Mouse (Mus musculus): ENCODE data around the gene Stt3b. TPM values are rescaled to one million over a fixed set of nuclear protein-coding genes. Genes with fewer than 3 reads are reported as not detected.

Stt3b gene
- polyA plus RNA-seq, 1 experiment from 2014 or later: 80.5 TPM

DNA sequence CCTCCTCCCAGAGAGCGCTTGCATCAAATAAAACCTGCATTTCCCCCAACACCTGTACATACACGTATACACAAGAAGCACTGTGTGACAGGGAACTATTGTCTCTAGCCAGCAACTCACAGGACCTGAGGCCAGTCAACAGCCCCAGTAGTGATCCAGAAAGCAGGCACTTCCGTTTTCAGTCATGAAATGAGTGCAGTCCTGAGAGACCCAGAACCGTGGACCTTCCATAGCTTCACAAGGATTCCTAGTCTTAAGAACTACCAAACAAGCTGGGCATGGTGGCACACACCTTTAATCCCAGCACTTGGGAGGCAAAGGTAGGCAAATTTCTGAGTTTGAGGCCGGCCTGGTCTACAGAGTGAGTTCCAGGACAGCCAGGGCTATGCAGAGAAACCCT lies 3.6 kb upstream of the Stt3b start:
- ATAC-seq (replicated peaks): no peak
- no peak overlapping the region for H3K4me3 ChIP-seq
- H3K27ac ChIP-seq (replicated peaks): no peak overlapping the region
- H3K4me1 ChIP-seq: peaks cover 5% of the 10 kb centered on the region
- WGBS: 87% methylated on average over 5 of the region's 5 CpGs
- no peaks in the 10 kb centered on the region for H3K9me3 ChIP-seq
- no peaks in the 10 kb centered on the region for H3K36me3 ChIP-seq
- no peaks in the 10 kb centered on the region for H3K27me3 ChIP-seq
- H3K9ac ChIP-seq (replicated peaks): no peak overlapping the region
- H3K4me2 ChIP-seq (replicated peaks): no peak overlapping the region

DNA sequence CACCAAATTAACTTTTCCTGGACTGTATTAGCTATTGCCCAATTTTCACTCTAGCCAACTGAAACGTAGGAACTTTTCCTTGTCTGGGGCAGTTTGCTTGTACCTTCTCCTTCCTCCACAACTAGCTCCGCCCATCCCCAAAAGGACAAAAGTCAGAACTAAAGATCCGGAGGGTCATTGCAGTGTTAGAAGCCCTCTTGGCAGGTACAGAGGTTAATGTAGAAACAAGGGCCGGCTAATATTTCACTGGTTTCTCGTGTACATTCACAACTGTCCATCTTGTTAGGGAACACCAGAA lies 951 bp upstream of the Stt3b start:
- WGBS: 10% methylated on average over 5 of the region's 5 CpGs
- no peaks in the 10 kb centered on the region for H3K36me3 ChIP-seq
- no peaks in the 10 kb centered on the region for H3K27me3 ChIP-seq
- H3K27ac ChIP-seq (replicated peaks): peak overlapping the region; percentile 99
- no peak for ATAC-seq (replicated peaks)
- no peaks in the 10 kb centered on the region for H3K9me3 ChIP-seq
- peaks cover 30% of the 10 kb centered on the region for H3K4me1 ChIP-seq
- peak overlapping the region; percentile 78 for H3K9ac ChIP-seq (replicated peaks)
- H3K4me3 ChIP-seq: peak overlapping the region; percentile 83
- peak overlapping the region; percentile 57 for H3K4me2 ChIP-seq (replicated peaks)

GRCm38 (mm10) chr9:115309977-115310345 lies 260 bp downstream of the Stt3b start:
- ATAC-seq (replicated peaks): peak; percentile 78; the same call in 1 of the 2 replicates
- under 1% methylated on average over 42 of the region's 42 CpGs for WGBS
- Histone ChIP-seq H3K4me3 (peak overlapping the region; percentile 83), H3K27ac (replicated peaks) (peak overlapping the region; percentile 99), H3K4me2 (replicated peaks) (peak overlapping the region; percentile 54), H3K9ac (replicated peaks) (peak overlapping the region; percentile 94), H3K36me3 (no peaks in the 10 kb centered on the region), H3K27me3 (no peaks in the 10 kb centered on the region), H3K9me3 (no peaks in the 10 kb centered on the region), H3K4me1 (peaks cover 38% of the 10 kb centered on the region)

- H3K4me3 ChIP-seq: peak overlapping the region; percentile 83
- peak overlapping the region; percentile 94 for H3K9ac ChIP-seq (replicated peaks)
- H3K4me2 ChIP-seq (replicated peaks): peak overlapping the region; percentile 54
- peak; percentile 7 for ATAC-seq (replicated peaks)
- no peaks in the 10 kb centered on the region for H3K27me3 ChIP-seq
- H3K27ac ChIP-seq (replicated peaks): peak overlapping the region; percentile 99
- H3K4me1 ChIP-seq: peaks cover 43% of the 10 kb centered on the region
- no peaks in the 10 kb centered on the region for H3K36me3 ChIP-seq
- H3K9me3 ChIP-seq: no peaks in the 10 kb centered on the region
- under 1% methylated on average over 65 of the region's 65 CpGs for WGBS
Observed at GRCm38 (mm10) chr9:115309381-115309971, 745 bp downstream of the Stt3b start.

- peak overlapping the region; percentile 99 for H3K27ac ChIP-seq (replicated peaks)
- no peaks in the 10 kb centered on the region for H3K36me3 ChIP-seq
- peak overlapping the region; percentile 54 for H3K4me2 ChIP-seq (replicated peaks)
- WGBS: 0% methylated on average over 18 of the region's 18 CpGs
- H3K4me3 ChIP-seq: peak overlapping the region; percentile 83
- H3K9ac ChIP-seq (replicated peaks): peak overlapping the region; percentile 94
- H3K9me3 ChIP-seq: no peaks in the 10 kb centered on the region
- ATAC-seq (replicated peaks): no peak
- H3K4me1 ChIP-seq: peaks cover 44% of the 10 kb centered on the region
- H3K27me3 ChIP-seq: no peaks in the 10 kb centered on the region
Observed at GRCm38 (mm10) chr9:115308941-115309380, 1.3 kb downstream of the Stt3b start.

GRCm38 (mm10) chr9:115308401-115308800 lies 1.8 kb downstream of the Stt3b start:
- no peaks in the 10 kb centered on the region for H3K27me3 ChIP-seq
- H3K9ac ChIP-seq (replicated peaks): peak overlapping the region; percentile 94
- H3K36me3 ChIP-seq: no peaks in the 10 kb centered on the region
- peak overlapping the region; percentile 83 for H3K4me3 ChIP-seq
- WGBS: 7% methylated on average over 4 of the region's 4 CpGs
- no peak for ATAC-seq (replicated peaks)
- no peaks in the 10 kb centered on the region for H3K9me3 ChIP-seq
- H3K27ac ChIP-seq (replicated peaks): no peak overlapping the region
- peak overlapping the region; percentile 54 for H3K4me2 ChIP-seq (replicated peaks)
- peaks cover 49% of the 10 kb centered on the region for H3K4me1 ChIP-seq

GRCm38 (mm10) chr9:115306202-115306601 lies 4.0 kb downstream of the Stt3b start:
- no peak for ATAC-seq (replicated peaks)
- H3K27me3 ChIP-seq: no peaks in the 10 kb centered on the region
- no peak overlapping the region for H3K9ac ChIP-seq (replicated peaks)
- peak overlapping the region; percentile 54 for H3K4me2 ChIP-seq (replicated peaks)
- peaks cover 62% of the 10 kb centered on the region for H3K4me1 ChIP-seq
- H3K4me3 ChIP-seq: peak overlapping the region; percentile 15; the same call in 1 of the 2 replicates
- no peaks in the 10 kb centered on the region for H3K36me3 ChIP-seq
- H3K9me3 ChIP-seq: no peaks in the 10 kb centered on the region
- no peak overlapping the region for H3K27ac ChIP-seq (replicated peaks)
- WGBS: 27% methylated on average over 6 of the region's 6 CpGs

GRCm38 (mm10) chr9:115304149-115304548 lies 6.1 kb downstream of the Stt3b start:
- no peak for ATAC-seq (replicated peaks)
- H3K9ac ChIP-seq (replicated peaks): no peak overlapping the region
- no peaks in the 10 kb centered on the region for H3K27me3 ChIP-seq
- no peak overlapping the region for H3K4me3 ChIP-seq
- peaks cover 63% of the 10 kb centered on the region for H3K4me1 ChIP-seq
- H3K4me2 ChIP-seq (replicated peaks): no peak overlapping the region
- H3K27ac ChIP-seq (replicated peaks): no peak overlapping the region
- no peaks in the 10 kb centered on the region for H3K9me3 ChIP-seq
- WGBS: 51% methylated on average over 4 of the region's 4 CpGs
- no peaks in the 10 kb centered on the region for H3K36me3 ChIP-seq

DNA sequence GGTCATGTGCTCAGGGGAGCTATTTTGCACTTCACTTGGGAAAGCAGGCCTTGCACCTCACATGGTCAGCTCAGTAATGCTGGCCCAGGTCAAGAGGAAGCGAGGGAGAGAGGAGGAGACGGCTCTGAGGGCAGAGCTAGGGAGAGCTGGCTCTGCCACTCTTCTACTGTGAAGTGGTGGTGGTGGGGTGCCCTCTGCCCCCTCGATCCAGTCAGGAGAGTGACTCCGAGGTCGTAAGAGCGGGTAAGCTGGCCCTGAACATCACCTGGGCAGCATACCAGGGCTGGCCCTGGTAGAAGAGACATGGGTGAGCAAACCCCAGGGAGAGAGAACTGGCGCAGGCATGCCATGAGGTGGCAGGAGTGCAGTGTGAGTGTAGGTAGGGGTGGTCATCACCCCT lies 8.6 kb downstream of the Stt3b start:
- 87% methylated on average over 7 of the region's 7 CpGs for WGBS
- ATAC-seq (replicated peaks): no peak
- Histone ChIP-seq H3K4me2 (replicated peaks) (no peak overlapping the region), H3K27ac (replicated peaks) (no peak overlapping the region), H3K36me3 (no peaks in the 10 kb centered on the region), H3K4me3 (no peak overlapping the region), H3K9ac (replicated peaks) (no peak overlapping the region), H3K4me1 (peaks cover 46% of the 10 kb centered on the region), H3K27me3 (no peaks in the 10 kb centered on the region), H3K9me3 (no peaks in the 10 kb centered on the region)

DNA sequence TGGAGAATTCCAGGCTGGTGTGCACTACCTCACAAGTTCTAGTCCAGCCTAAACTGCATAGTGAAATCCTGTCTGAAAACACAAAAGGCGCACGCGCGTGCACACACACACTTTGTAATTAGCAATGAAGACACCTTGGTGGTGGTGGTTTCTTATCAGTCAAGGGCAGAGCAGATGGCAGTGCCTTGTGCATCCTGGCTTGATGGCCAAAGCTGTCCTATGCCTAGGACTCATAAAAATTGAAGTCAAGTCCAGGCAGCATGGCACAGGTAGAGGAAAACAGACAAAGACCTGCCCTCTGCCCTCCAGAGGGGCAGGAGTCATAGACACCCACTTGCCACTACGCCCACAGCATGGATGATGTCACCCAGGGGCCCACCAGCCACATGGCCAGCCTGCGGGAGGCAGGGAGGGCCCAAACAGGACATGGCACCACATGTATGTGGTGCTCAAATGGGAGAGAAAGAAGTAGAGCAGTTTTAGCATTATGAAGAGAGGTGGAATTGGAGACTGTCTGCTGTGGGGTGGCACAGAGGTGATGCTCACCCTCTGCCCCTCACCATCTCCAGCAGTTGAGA lies 9.1 kb downstream of the Stt3b start:
- 98% methylated on average over 6 of the region's 6 CpGs for WGBS
- no peak for ATAC-seq (replicated peaks)
- no peaks in the 10 kb centered on the region for H3K36me3 ChIP-seq

DNA sequence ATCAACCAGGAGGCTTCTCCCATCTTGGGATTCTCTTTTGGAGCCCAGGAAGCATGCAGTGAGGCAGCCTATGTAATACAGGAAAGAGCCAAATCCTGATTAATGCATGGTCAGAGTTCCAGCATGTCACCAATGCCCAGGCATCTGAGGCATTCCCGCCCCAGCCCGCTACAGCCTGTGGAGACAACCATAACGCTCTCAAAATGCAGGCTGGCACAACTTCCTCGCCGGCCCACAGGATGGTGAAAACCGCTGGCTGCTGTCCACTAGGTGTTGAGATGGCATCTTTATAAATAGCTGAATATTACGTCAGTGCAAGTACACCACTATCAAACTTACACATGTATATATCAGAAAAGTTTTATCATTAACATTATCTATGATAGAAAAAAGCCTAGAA lies 13.5 kb downstream of the Stt3b start:
- no peak overlapping the region for H3K9ac ChIP-seq (replicated peaks)
- no peak overlapping the region for H3K4me2 ChIP-seq (replicated peaks)
- H3K36me3 ChIP-seq: no peaks in the 10 kb centered on the region
- ATAC-seq (replicated peaks): no peak
- H3K4me3 ChIP-seq: no peak overlapping the region
- 79% methylated on average over 7 of the region's 7 CpGs for WGBS
- no peak overlapping the region for H3K27ac ChIP-seq (replicated peaks)
- H3K9me3 ChIP-seq: no peaks in the 10 kb centered on the region
- peaks cover 22% of the 10 kb centered on the region for H3K4me1 ChIP-seq
- no peaks in the 10 kb centered on the region for H3K27me3 ChIP-seq

More for the DNA sequence above, 9.1 kb downstream of the Stt3b start:
- Histone ChIP-seq H3K9ac (replicated peaks) (no peak overlapping the region), H3K4me1 (peaks cover 42% of the 10 kb centered on the region), H3K4me3 (no peak overlapping the region), H3K27ac (replicated peaks) (no peak overlapping the region), H3K9me3 (no peaks in the 10 kb centered on the region), H3K4me2 (replicated peaks) (no peak overlapping the region), H3K27me3 (no peaks in the 10 kb centered on the region)

GRCm38 (mm10) chr9:115293920-115294594 lies 16.2 kb downstream of the Stt3b start:
- Histone ChIP-seq H3K27me3 (no peaks in the 10 kb centered on the region), H3K4me3 (no peak overlapping the region), H3K36me3 (no peaks in the 10 kb centered on the region), H3K9me3 (no peaks in the 10 kb centered on the region), H3K9ac (replicated peaks) (no peak overlapping the region), H3K27ac (replicated peaks) (no peak overlapping the region), H3K4me2 (replicated peaks) (no peak overlapping the region), H3K4me1 (peaks cover 16% of the 10 kb centered on the region)
- ATAC-seq (replicated peaks): no peak
- WGBS: 83% methylated on average over 10 of the region's 10 CpGs
